Mouse (Mus musculus): ENCODE measurements around the gene Efna2.

DNA sequence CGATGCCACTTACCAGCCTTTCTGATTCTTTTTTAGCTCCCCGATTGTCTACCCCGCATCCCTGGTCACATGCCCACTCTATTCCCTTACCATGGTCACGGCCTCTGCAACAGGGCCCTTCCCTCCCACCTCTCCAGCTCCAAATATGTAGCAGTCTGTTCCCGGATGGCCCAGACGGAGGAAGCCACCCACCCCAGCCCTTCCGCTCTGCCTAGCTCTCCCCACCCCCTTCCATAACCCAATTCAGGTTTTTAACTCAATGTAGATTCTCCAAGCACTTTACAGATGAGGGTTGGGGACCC, 22.6 kb upstream of the Efna2 start:
- TF ChIP-seq TAL1 (IDR thresholded peaks at IDR 0.05; ENCODE audit: low read length) (no peak), GATA1 (IDR thresholded peaks at IDR 0.05; ENCODE audit: low read length) (no peak)
